Mouse (Mus musculus) fat pad, adult 2 months (tissue): ENCODE data around the gene AW551984.

Experiments used
- DNase-seq: peaks from one replicate; pipeline ENCODE4 v3.0.0-alpha.2; 2011; ENCODE audit warnings: low read depth, low spot score; ENCODE audit errors: extremely low read depth

AW551984 gene

DNA sequence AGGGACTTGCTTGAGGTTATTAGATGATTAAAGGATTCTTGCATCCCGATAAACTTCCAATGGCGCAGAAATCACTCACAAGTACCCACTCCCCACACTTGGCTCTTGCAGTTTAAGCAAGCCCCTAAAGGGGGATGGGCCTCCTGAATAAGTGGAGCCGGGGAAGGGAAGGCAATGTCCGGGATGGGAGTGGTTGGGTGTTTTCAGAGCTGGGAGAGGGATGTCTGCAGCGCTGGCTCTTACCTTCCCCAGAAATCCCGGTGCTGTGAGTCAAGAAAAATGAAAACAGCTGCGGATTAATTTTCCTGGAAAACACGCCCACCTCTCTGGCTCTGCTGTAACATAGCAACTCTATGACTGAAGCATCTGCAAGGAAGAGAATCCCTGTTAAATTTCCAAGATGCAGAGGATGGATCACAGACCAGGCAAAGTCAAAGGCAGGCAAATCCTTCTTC, at the start of gene AW551984:
TSS of gene AW551984 (minus strand) at position 405 of the 455 bp plus-strand sequence.
- DNase-seq, result no peak

DNA sequence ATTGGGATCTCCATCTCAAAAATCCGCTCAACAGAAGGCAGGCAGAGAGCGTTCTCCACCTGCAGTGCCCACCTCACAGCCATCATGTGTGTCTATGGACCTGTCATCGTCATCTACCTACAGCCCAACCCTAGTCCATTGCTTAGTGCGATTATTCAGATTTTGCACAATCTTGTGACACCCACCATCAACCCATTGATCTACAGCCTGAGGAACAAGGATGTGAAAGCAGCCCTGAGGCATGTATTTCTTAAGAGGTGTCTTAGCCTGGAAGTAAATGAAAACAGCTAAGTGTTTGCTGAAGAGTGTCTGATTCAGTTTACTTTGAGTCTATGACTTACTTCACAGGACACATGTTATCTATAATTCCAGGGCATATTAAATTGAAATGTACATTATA, 43.2 kb upstream of the AW551984 start:
- DNase-seq, result no peak

- DNase-seq, result no peak
These were observed 40.6 kb upstream of the AW551984 start, which contains the start of gene Olfr961 for GRCm38 (mm10) chr9:39644785-39645184. TSS of gene Olfr961 (plus strand) at chr9:39645085.

GRCm38 (mm10) chr9:39633913-39634594, 29.9 kb upstream of the AW551984 start:
- DNase-seq, result no peak

GRCm38 (mm10) chr9:39629069-39629468, 24.9 kb upstream of the AW551984 start:
- no peak for DNase-seq

DNA sequence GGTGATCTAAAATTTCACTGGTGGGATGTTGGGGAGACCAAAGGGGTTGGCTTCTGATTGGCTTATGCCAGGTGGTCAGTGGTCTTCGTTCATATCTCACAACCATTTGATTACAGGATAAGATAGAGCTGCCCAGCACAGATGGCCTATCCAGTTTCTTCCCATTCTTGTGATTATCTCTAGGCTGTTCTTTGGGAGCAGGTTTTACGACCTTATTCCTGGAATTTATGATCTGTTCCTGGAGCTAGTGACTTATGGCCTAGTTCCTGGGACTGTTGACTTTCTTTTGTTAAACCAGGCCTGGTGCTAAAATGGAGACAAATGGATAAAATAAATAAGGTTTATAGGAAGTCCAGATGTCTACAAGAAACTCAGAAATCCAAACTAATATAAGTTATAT, 20.5 kb upstream of the AW551984 start:
- no peak for DNase-seq

DNA sequence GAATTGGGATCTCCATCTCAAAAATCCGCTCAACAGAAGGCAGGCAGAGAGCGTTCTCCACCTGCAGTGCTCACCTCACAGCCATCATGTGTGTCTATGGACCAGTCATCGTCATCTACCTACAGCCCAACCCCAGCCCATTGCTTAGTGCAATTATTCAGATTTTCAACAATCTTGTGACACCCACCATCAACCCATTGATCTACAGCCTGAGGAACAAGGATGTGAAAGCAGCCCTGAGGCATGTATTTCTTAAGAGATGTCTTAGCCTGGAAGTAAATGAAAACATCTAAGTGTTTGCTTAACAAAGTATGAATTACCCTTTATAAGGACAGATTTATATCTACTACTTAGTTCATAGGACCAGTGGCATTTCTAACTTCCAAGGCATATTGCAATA, 19.6 kb upstream of the AW551984 start:
- no peak for DNase-seq

GRCm38 (mm10) chr9:39621073-39621472, 16.9 kb upstream of the AW551984 start, which contains the start of gene Olfr960:
TSS of gene Olfr960 (plus strand) at chr9:39621373.
- DNase-seq, result no peak

GRCm38 (mm10) chr9:39611953-39612352, 7.8 kb upstream of the AW551984 start:
- no peak for DNase-seq

- DNase-seq, result no peak
These were observed 6.2 kb upstream of the AW551984 start, which contains the start of gene Olfr148 for GRCm38 (mm10) chr9:39610355-39610754. TSS of gene Olfr148 (plus strand) at chr9:39610655.

GRCm38 (mm10) chr9:39608497-39608896, 4.3 kb upstream of the AW551984 start:
- DNase-seq, result no peak

GRCm38 (mm10) chr9:39603333-39603845, 814 bp downstream of the AW551984 start:
- DNase-seq, result no peak

DNA sequence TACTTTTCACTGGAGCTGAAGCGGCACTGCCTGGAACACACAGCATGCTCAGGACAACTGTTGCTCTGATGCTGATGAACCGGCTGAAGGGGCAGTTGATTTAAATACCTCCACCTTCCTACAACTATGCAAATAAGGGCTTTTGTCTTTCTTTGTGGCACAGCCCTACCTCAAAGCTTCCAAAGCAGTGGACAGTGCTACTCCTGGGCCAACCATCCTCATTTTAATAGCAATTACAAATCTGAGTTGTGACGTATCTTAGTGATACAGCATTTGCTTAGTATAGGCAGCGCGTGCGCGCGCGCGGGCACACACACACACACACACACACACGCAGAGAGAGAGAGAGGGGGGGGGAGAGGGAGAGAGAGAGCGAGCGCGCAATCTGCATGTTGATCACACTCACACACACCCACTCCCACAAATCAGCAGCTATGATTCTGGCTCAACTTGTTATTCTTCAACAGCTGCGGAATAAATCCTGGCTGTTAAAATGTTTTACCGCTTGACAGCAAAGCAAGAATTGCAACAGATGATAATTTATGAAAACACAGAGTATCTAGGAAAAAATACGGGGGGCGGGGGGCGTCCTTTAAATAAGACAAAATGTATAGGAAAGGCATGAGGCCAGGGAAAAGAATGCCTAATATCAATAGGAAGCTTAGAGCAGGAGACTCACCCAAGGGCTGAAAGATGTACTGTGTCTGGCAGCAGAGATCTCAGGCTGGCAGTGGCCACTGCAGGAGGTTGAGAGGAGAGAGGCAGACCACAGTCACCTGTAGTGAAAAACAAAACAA, 1.5 kb downstream of the AW551984 start:
- no peak for DNase-seq

GRCm38 (mm10) chr9:39577050-39577449, 27.2 kb downstream of the AW551984 start:
- DNase-seq, result no peak

DNA sequence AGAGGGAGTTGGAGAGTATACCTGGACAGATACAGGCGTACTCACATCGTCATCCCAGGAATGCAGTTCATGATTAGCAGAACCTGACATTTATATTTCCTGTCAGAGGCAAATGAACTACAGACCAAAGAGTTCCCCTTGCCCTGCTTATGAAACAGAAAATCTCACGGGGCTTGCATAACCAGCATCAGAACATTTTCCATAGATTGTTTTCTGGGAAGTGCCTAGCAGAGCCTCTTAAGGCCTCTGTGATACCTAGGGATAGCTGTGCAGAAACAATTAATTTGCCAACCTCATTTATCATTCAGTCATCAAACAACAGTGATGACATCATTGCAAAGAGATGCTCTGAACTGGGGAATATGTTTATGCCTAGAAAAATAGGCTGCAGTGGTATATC, 28.7 kb downstream of the AW551984 start, which contains the start of gene Olfr959:
TSS of gene Olfr959 (minus strand) at position 101 of the 400 bp plus-strand sequence.
- DNase-seq, result no peak

GRCm38 (mm10) chr9:39558349-39558647, 45.9 kb downstream of the AW551984 start:
- no peak for DNase-seq

- no peak for DNase-seq
These were observed 46.5 kb downstream of the AW551984 start for GRCm38 (mm10) chr9:39557529-39558348.

DNA sequence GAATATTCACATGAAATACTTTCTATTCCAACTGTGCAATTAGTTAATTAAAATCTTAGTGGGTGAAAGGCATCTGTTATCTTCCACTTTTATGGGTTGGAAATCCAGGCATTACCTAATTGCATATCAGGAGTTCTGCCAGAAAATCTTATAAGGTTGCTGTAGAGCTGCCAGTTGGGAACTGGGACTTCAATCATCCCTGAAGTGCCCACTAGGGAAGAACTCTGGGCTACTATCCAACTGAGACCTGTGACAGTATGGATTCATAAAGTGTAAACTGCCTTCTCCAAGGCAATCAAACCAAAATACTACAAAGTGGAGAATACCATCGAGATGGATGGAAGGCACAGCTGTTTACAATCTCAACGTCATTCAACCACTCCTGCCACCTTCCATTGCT, 50.3 kb downstream of the AW551984 start, which contains the start of gene Olfr958:
TSS of gene Olfr958 (minus strand) at position 109 of the 400 bp plus-strand sequence.
- DNase-seq, result no peak

DNA sequence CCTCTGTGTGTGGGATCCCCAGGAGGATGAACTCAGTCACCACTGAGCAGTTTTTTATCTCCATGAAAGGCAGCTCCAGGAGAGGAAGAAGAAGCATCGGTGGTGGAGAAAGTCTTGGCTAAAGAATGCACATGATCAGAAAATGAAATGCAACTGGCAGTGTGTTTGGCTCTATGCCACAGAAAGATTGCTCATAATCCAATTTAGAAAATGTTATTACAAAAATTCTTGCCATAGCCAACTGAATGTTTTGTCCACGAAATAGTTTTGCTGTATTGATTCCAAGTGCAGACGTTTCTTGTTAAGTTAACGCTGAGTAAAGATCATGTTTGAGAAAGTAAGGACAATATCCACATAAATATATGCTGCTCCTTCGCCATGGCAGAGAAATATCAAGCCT, 53.4 kb downstream of the AW551984 start:
- no peak for DNase-seq
